9 mouse cellular contexts compared by ENCODE assay signal in the genomic region with DNA sequence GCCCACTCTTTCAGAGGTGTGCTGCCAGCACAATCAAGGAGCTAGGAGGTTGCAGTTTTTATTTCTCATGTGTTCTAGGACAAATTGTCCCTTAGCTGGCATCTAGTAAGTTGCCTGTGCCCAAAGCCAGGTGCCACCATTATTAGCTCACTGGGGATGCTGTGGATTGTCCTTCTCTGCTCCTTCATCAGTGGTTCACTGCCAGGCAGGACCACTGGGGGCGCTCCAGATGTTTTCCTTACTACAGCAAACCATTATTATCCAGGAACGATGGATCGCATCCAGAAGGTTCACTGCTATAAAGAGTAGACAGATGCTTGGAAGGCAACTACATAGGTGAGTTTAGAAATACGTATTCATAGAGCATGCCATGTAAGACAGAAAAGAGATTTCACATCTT. TPM values are rescaled to one million over a fixed set of nuclear protein-coding genes. Genes with fewer than 3 reads are reported as not detected.
DNase-seq lines count a peak whose midpoint lies in the region; ATAC-seq and TF ChIP-seq lines count a peak whose summit lies in the region.
"Had no signal": no experiment of that assay in that cellular context is flagged by ENCODE, and none has a peak within 500 bp of the region (broad histone marks: within the 10 kb centered on the region; RNA-seq: fewer than 3 reads in every experiment).

No protein-coding gene starts in this region.

- TF ChIP-seq POLR2A in ES-Bruce4 (IDR thresholded peaks at IDR 0.05; ENCODE audit: insufficient read depth, low read length): no peak
- no peak for TF ChIP-seq POLR2A in brain, embryonic 14.5 days (IDR thresholded peaks at IDR 0.05; ENCODE audit: borderline replicate concordance, extremely low read depth, insufficient read depth, insufficient read length, poor library complexity, severe bottlenecking)

- H3K27ac ChIP-seq in hindbrain, embryonic 10.5 days: no peak overlapping the region
- no peak overlapping the region for H3K27ac ChIP-seq in hindbrain, embryonic 13.5 days
- H3K27ac ChIP-seq in limb, embryonic 11.5 days (replicated peaks; ENCODE audit: low read depth, low read length): no peak overlapping the region
- no peak overlapping the region for H3K27ac ChIP-seq in limb, embryonic 10.5 days
- H3K27ac ChIP-seq in ES-Bruce4 (ENCODE audit: insufficient read depth, low read length): no peak overlapping the region
- H3K27ac ChIP-seq: liver, embryonic 14.5 days had no signal

- no peak overlapping the region for H3K9ac ChIP-seq in hindbrain, embryonic 13.5 days
- H3K9ac ChIP-seq in limb, embryonic 11.5 days (ENCODE audit: low read length): no peak overlapping the region
- no peak overlapping the region for H3K9ac ChIP-seq in ES-Bruce4 (ENCODE audit: low read depth, poor library complexity, severe bottlenecking)
- H3K9ac ChIP-seq: liver, embryonic 14.5 days had no signal

- WGBS in hindbrain, embryonic 10.5 days: 65% methylated on average over 4 of the region's 4 CpGs
- 71% methylated on average over 4 of the region's 4 CpGs for whole genome bisulfite sequencing in hindbrain, embryonic 13.5 days
- 72% methylated on average over 4 of the region's 4 CpGs for WGBS in limb, embryonic 11.5 days
- 62% methylated on average over 4 of the region's 4 CpGs for WGBS in limb, embryonic 10.5 days

- no peak overlapping the region for H3K4me3 ChIP-seq in hindbrain, embryonic 10.5 days
- H3K4me3 ChIP-seq in hindbrain, embryonic 13.5 days: no peak overlapping the region
- no peak overlapping the region for H3K4me3 ChIP-seq in limb, embryonic 11.5 days (ENCODE audit: low read depth, low read length)
- H3K4me3 ChIP-seq in limb, embryonic 10.5 days: no peak overlapping the region
- no peak overlapping the region for H3K4me3 ChIP-seq in ES-Bruce4 (ENCODE audit: low read depth, low read length)

- TF ChIP-seq EP300 in ES-Bruce4 (IDR thresholded peaks at IDR 0.05; ENCODE audit: insufficient read depth, low read depth, low read length): no peak

- H3K4me1 ChIP-seq in hindbrain, embryonic 10.5 days (replicated peaks): no peaks in the 10 kb centered on the region
- no peaks in the 10 kb centered on the region for H3K4me1 ChIP-seq in hindbrain, embryonic 13.5 days (replicated peaks)
- no peaks in the 10 kb centered on the region for H3K4me1 ChIP-seq in limb, embryonic 11.5 days (ENCODE audit: control insufficient read depth, insufficient read depth, low read length)
- H3K4me1 ChIP-seq in limb, embryonic 10.5 days: 0 out of 2 replicates have a peak, but pooled peaks cover 5% of the 10 kb centered on the region
- H3K4me1 ChIP-seq in ES-Bruce4 (ENCODE audit: control insufficient read depth, insufficient read depth, low read length): no peaks in the 10 kb centered on the region

- ATAC-seq in hindbrain, embryonic 13.5 days (ENCODE audit: low FRiP score): no peak
- no peak for ATAC-seq in limb, embryonic 11.5 days (ENCODE audit: insufficient number of reproducible peaks, low FRiP score, low TSS enrichment, low read depth)

- no peaks in the 10 kb centered on the region for H3K27me3 ChIP-seq in hindbrain, embryonic 10.5 days (ENCODE audit: insufficient read depth, poor library complexity, severe bottlenecking)
- no peaks in the 10 kb centered on the region for H3K27me3 ChIP-seq in hindbrain, embryonic 13.5 days
- no peaks in the 10 kb centered on the region for H3K27me3 ChIP-seq in limb, embryonic 11.5 days (ENCODE audit: control insufficient read depth, insufficient read depth, low read length)
- H3K27me3 ChIP-seq in limb, embryonic 10.5 days (ENCODE audit: low read depth, poor library complexity, severe bottlenecking): no peaks in the 10 kb centered on the region
- no peaks in the 10 kb centered on the region for H3K27me3 ChIP-seq in ES-Bruce4 (ENCODE audit: control insufficient read depth, insufficient read depth, low read length, poor library complexity, severe bottlenecking)

- H3K9me3 ChIP-seq in hindbrain, embryonic 10.5 days: no peaks in the 10 kb centered on the region
- no peaks in the 10 kb centered on the region for H3K9me3 ChIP-seq in hindbrain, embryonic 13.5 days
- H3K9me3 ChIP-seq in limb, embryonic 11.5 days (ENCODE audit: control insufficient read depth, low read length): no peaks in the 10 kb centered on the region
- H3K9me3 ChIP-seq in limb, embryonic 10.5 days (replicated peaks): no peaks in the 10 kb centered on the region
- H3K9me3 ChIP-seq in ES-Bruce4 (replicated peaks; ENCODE audit: control insufficient read depth, insufficient read depth, low read length, poor library complexity, severe bottlenecking): no peaks in the 10 kb centered on the region

- no peak overlapping the region for H3K4me2 ChIP-seq in hindbrain, embryonic 13.5 days
- H3K4me2 ChIP-seq in limb, embryonic 11.5 days (ENCODE audit: low read depth, severe bottlenecking): no peak overlapping the region

- peak; percentile 15 for DNase-seq in hindbrain, embryonic 10.5 days (ENCODE audit: low spot score)
- peak; percentile 39 for DNase-seq in limb, embryonic 11.5 days (ENCODE audit: low spot score)
- no peak for DNase-seq in limb, embryonic 10.5 days (ENCODE audit: low spot score)
- DNase-seq in brain, embryonic 14.5 days (ENCODE audit: low read depth): no peak
- DNase-seq in natural killer cell, adult 2 months (ENCODE audit: low spot score in 2 of 2): no peak
- DNase-seq: adrenal gland, postnatal 10 days had no signal

- H3K36me3 ChIP-seq in hindbrain, embryonic 10.5 days: no peaks in the 10 kb centered on the region
- no peaks in the 10 kb centered on the region for H3K36me3 ChIP-seq in hindbrain, embryonic 13.5 days
- no peaks in the 10 kb centered on the region for H3K36me3 ChIP-seq in limb, embryonic 11.5 days (ENCODE audit: control insufficient read depth, insufficient read depth, low read length)
- no peaks in the 10 kb centered on the region for H3K36me3 ChIP-seq in limb, embryonic 10.5 days
- H3K36me3 ChIP-seq in ES-Bruce4 (ENCODE audit: control insufficient read depth, insufficient read depth, low read length, poor library complexity, severe bottlenecking): no peaks in the 10 kb centered on the region

- peak; percentile 33 for TF ChIP-seq CTCF in ES-Bruce4 (IDR thresholded peaks at IDR 0.05; ENCODE audit: low read depth, low read length)
- TF ChIP-seq CTCF in brain, embryonic 14.5 days (IDR thresholded peaks at IDR 0.05; ENCODE audit: borderline replicate concordance, extremely low read depth, insufficient read depth, insufficient read length): peak; percentile 44; the same call in 1 of the 2 replicates

RNA-seq across cellular contexts. Expression of gene Npas3, which starts 25.7 kb away (rescaled TPM):
- polyA plus RNA-seq in hindbrain, embryonic 10.5 days (2016; fragmentation: Nextera tagmentation; extraction: Ambion mirVana): 6.6 and 12.2 TPM in 2 replicates
- polyA plus RNA-seq in hindbrain, embryonic 13.5 days (2015; fragmentation: Nextera tagmentation; extraction: Ambion mirVana): 22.3 and 25.0 TPM in 2 replicates
- polyA plus RNA-seq in limb, embryonic 11.5 days (2014; fragmentation: Nextera tagmentation; extraction: Ambion mirVana): 1.8 and 2.3 TPM in 2 replicates
- 0.90 and 0.91 TPM in 2 replicates for polyA plus RNA-seq in limb, embryonic 10.5 days (2016; fragmentation: Nextera tagmentation; extraction: Ambion mirVana)
- polyA plus RNA-seq in ES-Bruce4 (2011; ENCODE audit: insufficient read depth, insufficient read length, low read depth, missing spikeins): 0.11 and 1.2 TPM in 2 replicates
- 20.4 and 34.2 TPM in 2 replicates for polyA plus RNA-seq in brain, embryonic 14.5 days (2012; rRNA removed)

Comparison
In these comparisons a context has a peak if more than half of its experiments do, and no peak if none do; other contexts are left out.
1. DNase-seq: peak in hindbrain, embryonic 10.5 days (single experiment) and limb, embryonic 11.5 days (single experiment); none in limb, embryonic 10.5 days (single experiment), brain, embryonic 14.5 days (single experiment) and natural killer cell, adult 2 months (0 of 2).